Mouse (Mus musculus) E14TG2a.4 (cell line): ENCODE results near the gene Sult6b2.

Experiments
- CTCF ChIP-seq: conservative IDR thresholded peaks from 2 replicates; pipeline ENCODE4 v1.5.1; 2014; ENCODE audit warnings: low read length
- POU5F1 ChIP-seq: IDR thresholded peaks from 2 replicates; pipeline ENCODE4 v1.6.1; 2014; ENCODE audit warnings: low read length, borderline replicate concordance

GRCm38 (mm10) chr6:142781286-142781685, 23.0 kb downstream of the Sult6b2 start:
- no peak for TF ChIP-seq CTCF
- TF ChIP-seq POU5F1 = no peak
